Mouse (Mus musculus): Measurements from ENCODE around the gene Kdm4c.
"Not testable (repeated sequence)": the region's sequence is repeated elsewhere in the genome, so short reads cannot be mapped to it uniquely, and the experiment has no call there.

Kdm4c gene

DNA sequence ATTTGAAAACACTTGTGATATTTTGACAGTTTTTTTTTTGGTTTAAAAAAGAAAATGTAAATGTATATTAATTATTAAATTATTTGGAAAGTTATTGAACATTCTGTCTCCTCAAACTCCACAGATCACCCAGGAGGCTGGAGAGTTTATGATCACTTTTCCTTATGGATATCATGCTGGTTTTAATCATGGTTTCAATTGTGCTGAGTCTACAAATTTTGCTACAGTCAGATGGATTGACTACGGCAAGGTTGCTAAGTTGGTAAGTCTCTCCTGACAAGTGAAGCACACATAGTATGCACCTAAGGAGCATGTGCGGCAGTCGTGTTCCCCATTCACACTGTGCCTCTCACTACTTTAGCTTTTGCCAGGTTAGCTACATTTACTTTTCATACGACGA is 73.1 kb downstream of the Kdm4c start:
- no peak for DNase-seq

DNA sequence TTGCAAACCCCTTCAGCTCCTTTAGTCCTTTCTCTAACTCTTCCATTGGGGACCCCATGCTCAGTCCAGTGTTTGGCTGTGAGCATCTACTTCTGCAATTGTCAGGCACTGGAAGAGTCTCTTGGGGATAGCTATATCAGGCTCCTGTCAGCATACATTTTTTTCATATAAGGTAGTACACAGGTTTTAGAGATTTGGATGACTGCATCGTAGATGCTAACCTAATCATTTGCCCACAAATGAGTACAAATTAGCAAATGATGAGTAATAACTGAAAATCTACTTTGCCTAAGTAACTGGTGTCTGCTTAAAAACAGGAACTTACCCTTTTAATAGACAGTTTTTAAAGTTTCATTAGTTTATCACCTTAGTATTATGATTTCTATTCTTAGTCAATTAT is 77.0 kb downstream of the Kdm4c start:
- DNase-seq = no peak

DNA sequence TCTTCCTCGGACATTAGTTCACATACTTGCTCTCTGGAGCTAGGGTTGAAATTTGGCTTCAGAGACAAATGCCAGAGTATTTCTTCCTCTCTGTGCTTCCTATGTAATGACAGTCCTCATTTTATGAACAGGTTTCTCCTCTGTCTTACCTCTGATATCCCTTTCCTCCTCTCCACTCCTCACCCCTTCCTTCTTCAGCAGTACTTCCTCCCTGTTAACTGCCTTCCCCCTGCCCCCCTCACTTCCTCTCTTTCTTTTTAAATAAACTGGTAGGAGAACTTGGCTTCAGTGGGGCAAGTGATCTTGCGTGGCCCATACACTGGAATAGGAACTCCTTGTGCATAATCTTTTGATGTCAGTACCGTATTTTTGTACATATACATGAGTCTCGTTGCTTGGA is 115.2 kb downstream of the Kdm4c start:
- DNase-seq = peak; percentile 1

DNA sequence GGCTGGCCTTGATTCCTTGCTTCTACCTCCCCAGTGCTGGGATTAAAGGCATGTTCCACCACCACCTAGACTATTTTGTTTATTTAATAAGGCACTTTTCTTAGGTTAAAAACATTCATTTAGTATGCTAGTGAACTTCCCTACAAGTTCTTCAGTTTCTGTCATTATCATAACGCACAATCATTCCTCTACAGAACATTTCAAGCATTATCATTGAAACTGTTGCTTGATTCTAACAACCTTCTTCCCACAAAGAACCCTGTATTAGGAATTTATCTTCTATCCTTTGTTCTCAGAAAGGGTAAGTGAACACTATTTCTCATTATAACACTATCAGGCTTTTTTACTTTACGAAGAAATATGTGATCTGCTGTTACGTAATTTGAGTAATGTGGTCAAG is 118.0 kb downstream of the Kdm4c start:
- DNase-seq = no peak

DNA sequence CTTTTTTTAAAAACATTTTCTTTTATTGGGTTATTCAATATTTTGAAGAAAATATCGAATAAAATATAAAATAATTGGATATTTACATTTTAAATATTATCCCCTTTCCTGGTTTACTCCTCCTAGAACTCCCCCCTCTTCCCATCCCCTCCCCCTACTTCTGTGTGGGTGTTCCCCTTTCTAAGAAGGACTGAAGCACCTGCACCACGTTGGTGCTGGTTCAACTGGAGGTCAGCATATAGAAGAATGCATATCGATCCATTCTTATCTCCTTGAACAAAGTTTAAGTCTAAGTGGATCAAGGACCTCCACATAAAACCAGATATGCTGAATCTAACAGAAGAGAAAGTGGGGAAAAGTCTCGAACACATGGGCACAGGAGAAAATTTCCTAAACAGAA is 144.3 kb downstream of the Kdm4c start:
- no peak for DNase-seq

DNA sequence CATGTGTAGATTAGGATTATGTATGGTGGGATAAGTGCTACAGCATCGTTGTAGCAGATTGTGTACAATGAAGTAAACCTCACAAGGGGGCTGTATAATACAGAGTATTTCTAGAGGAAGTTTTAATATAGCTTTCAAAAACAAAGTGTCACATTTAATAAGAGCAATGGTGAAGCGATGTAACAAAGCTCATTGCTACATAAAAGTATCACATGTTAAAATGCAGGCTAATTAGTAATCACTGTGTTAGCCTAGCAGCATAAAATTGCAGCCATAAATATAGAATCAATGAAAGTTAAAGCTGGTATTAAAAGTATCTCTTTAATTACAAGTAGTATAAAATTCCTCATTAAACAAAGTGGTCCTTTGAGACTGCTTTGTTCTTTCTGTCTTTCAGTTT is 150.9 kb downstream of the Kdm4c start:
- no peak for DNase-seq

DNA sequence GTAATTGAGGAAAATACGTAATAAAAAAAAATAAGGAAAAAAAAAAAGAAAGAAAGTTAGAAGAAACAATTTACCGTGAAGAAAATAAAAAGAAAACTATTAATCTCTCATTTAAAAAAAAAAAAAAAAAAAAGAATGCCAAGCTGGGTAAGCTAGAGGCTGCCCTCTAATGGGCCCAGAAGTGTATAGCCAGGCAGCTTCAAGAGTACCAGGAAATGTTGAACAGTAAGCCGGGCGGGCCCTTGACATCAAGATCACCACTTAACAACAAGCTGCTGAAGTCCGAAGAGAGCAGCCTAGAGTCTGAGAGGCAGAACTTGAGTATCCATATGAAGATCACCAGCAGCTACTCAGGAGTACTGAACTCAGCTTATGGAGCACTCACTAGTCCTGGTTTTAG is 154.3 kb downstream of the Kdm4c start:
- peak; percentile 65 for DNase-seq

DNA sequence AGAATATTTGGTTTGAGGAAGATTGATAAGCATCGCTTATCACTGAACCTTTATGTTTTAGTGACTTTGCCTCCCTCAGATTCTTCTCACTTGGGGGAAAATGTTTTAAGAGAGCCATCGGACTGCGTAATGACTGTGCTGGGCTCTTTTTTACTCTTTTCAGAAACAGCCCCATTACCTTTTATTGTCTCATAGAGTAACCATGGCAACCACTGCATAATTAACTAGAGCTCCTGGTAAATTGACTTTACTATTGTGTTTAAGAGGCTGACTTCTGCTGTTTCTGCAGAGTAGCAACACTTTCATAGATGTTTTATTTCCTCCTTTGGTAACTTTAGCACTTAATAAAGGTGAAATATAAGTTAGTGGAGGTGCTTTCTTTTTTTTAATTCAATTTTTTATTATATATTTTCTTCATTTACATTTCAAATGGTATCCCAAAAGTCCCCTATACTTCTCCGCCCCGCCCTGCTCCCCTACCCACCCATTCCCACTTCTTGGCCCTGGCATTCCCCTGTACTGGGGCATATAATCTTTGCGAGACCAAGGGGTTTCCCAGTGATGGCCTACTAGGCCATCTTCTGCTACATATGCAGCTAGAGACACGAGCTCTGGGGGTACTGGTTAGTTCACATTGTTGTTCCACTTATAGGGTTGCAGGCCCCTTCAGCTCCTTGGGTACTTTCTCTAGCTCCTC is 159.5 kb downstream of the Kdm4c start:
- not testable (repeated sequence) for DNase-seq

DNA sequence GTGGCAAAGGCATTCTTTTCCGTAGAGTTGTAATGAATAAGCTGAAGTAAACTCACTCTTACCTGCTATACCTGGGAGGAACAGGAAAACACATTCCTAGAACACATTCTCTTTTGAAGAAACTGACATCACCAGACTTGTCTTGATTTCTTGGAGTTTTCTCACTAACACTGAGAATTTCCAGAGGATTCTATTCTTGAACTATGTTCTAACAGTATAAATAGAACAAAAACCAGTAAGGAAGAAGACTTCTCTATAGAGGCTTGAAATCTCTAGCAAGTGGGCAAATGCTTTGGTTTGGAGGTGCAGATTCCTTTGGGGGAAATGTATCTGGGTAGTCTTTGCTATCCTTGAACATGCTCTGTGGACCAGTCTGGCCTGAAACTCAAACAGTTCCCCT is 166.4 kb downstream of the Kdm4c start:
- DNase-seq = no peak

DNA sequence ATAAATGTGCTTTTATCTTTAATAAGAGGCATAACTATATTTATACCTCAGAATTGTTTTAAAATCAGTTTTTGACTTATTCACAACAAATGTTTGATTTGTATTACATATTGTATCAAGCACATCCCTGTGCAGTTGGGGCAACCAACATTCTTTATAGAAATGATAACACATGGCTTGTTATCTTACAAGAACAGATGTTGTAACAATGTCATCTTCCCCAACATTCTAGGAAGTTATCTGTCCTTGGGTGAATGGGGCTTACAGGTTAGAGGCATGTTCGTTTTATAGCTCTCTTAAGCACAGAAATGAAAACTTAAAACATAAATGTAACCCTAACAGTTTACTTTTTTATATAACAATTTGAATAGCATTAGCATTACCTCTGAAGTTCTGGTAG is 177.5 kb downstream of the Kdm4c start:
- no peak for DNase-seq
